Mouse (Mus musculus): ENCODE measurements around the gene Tmem92. TPM values are rescaled to one million over a fixed set of nuclear protein-coding genes. Genes with fewer than 3 reads are reported as not detected.
A peak's percentile ranks its signal among the peaks of the same experiment; 100 is the strongest.
"Not testable (repeated sequence)": the region's sequence is repeated elsewhere in the genome, so short reads cannot be mapped to it uniquely, and the experiment has no call there.

The Tmem92 gene
- not detected for total RNA-seq (2021)

- DNase-seq (ENCODE audit: extremely low spot score in 1 of 2, low spot score in 1 of 2): no peak
Observed at GRCm38 (mm10) chr11:94782603-94783002, at the start of gene Tmem92. TSS of gene Tmem92 (minus strand) at chr11:94782703.

- no peak for DNase-seq (ENCODE audit: extremely low spot score in 1 of 2, low spot score in 1 of 2)
Observed at GRCm38 (mm10) chr11:94828966-94829365, 46.5 kb upstream of the Tmem92 start.

GRCm38 (mm10) chr11:94819427-94819826, 36.9 kb upstream of the Tmem92 start:
- peak in 1 of 2 experiments; percentile 10 for DNase-seq (ENCODE audit: extremely low spot score in 1 of 2, low spot score in 1 of 2)

- not testable (repeated sequence) for DNase-seq (ENCODE audit: extremely low spot score in 1 of 2, low spot score in 1 of 2)
Observed at GRCm38 (mm10) chr11:94818946-94819345, 36.4 kb upstream of the Tmem92 start.

GRCm38 (mm10) chr11:94811537-94811936, 29.0 kb upstream of the Tmem92 start:
- not testable (repeated sequence) for DNase-seq (ENCODE audit: extremely low spot score in 1 of 2, low spot score in 1 of 2)

GRCm38 (mm10) chr11:94791700-94792099, 9.2 kb upstream of the Tmem92 start:
- DNase-seq (ENCODE audit: extremely low spot score in 1 of 2, low spot score in 1 of 2): no peak

GRCm38 (mm10) chr11:94785247-94785646, 2.7 kb upstream of the Tmem92 start:
- peak; percentile 54 to 80 for DNase-seq (ENCODE audit: extremely low spot score in 1 of 2, low spot score in 1 of 2)

- DNase-seq (ENCODE audit: extremely low spot score in 1 of 2, low spot score in 1 of 2): no peak
Observed at GRCm38 (mm10) chr11:94774887-94775497, 7.5 kb downstream of the Tmem92 start.

- no peak for DNase-seq (ENCODE audit: extremely low spot score in 1 of 2, low spot score in 1 of 2)
Observed at GRCm38 (mm10) chr11:94773851-94774250, 8.7 kb downstream of the Tmem92 start.

GRCm38 (mm10) chr11:94772363-94773055, 10.0 kb downstream of the Tmem92 start:
- DNase-seq (ENCODE audit: extremely low spot score in 1 of 2, low spot score in 1 of 2): no peak

- DNase-seq (ENCODE audit: extremely low spot score in 1 of 2, low spot score in 1 of 2): no peak
Observed at GRCm38 (mm10) chr11:94767241-94767640, 15.3 kb downstream of the Tmem92 start.

- DNase-seq (ENCODE audit: extremely low spot score in 1 of 2, low spot score in 1 of 2): no peak
Observed at GRCm38 (mm10) chr11:94762775-94763174, 19.7 kb downstream of the Tmem92 start.

GRCm38 (mm10) chr11:94762281-94762680, 20.2 kb downstream of the Tmem92 start:
- DNase-seq (ENCODE audit: extremely low spot score in 1 of 2, low spot score in 1 of 2): no peak

GRCm38 (mm10) chr11:94760799-94761198, 21.7 kb downstream of the Tmem92 start:
- no peak for DNase-seq (ENCODE audit: extremely low spot score in 1 of 2, low spot score in 1 of 2)

- DNase-seq (ENCODE audit: extremely low spot score in 1 of 2, low spot score in 1 of 2): no peak
Observed at GRCm38 (mm10) chr11:94760364-94760763, 22.1 kb downstream of the Tmem92 start.

GRCm38 (mm10) chr11:94759916-94760315, 22.6 kb downstream of the Tmem92 start:
- DNase-seq (ENCODE audit: extremely low spot score in 1 of 2, low spot score in 1 of 2): no peak

GRCm38 (mm10) chr11:94752946-94753713, 29.4 kb downstream of the Tmem92 start:
- DNase-seq (ENCODE audit: extremely low spot score in 1 of 2, low spot score in 1 of 2): no peak

- DNase-seq (ENCODE audit: extremely low spot score in 1 of 2, low spot score in 1 of 2): no peak
Observed at GRCm38 (mm10) chr11:94741732-94742272, 40.7 kb downstream of the Tmem92 start, which contains the start of gene Cdc34b. TSS of gene Cdc34b (plus strand) at chr11:94741782.

- no peak for DNase-seq (ENCODE audit: extremely low spot score in 1 of 2, low spot score in 1 of 2)
Observed at GRCm38 (mm10) chr11:94735746-94736145, 46.8 kb downstream of the Tmem92 start.

GRCm38 (mm10) chr11:94732773-94733172, 49.7 kb downstream of the Tmem92 start:
- no peak for DNase-seq (ENCODE audit: extremely low spot score in 1 of 2, low spot score in 1 of 2)

- no peak for DNase-seq (ENCODE audit: extremely low spot score in 1 of 2, low spot score in 1 of 2)
Observed at GRCm38 (mm10) chr11:94731229-94731628, 51.3 kb downstream of the Tmem92 start.
